Mouse (Mus musculus): ENCODE measurements around the gene Elovl5. TPM values are rescaled to one million over a fixed set of nuclear protein-coding genes. Genes with fewer than 3 reads are reported as not detected.

Gene Elovl5
- total and polyA plus RNA-seq, 2 experiments from 2014 or later = 48.4 to 53.3 TPM

DNA sequence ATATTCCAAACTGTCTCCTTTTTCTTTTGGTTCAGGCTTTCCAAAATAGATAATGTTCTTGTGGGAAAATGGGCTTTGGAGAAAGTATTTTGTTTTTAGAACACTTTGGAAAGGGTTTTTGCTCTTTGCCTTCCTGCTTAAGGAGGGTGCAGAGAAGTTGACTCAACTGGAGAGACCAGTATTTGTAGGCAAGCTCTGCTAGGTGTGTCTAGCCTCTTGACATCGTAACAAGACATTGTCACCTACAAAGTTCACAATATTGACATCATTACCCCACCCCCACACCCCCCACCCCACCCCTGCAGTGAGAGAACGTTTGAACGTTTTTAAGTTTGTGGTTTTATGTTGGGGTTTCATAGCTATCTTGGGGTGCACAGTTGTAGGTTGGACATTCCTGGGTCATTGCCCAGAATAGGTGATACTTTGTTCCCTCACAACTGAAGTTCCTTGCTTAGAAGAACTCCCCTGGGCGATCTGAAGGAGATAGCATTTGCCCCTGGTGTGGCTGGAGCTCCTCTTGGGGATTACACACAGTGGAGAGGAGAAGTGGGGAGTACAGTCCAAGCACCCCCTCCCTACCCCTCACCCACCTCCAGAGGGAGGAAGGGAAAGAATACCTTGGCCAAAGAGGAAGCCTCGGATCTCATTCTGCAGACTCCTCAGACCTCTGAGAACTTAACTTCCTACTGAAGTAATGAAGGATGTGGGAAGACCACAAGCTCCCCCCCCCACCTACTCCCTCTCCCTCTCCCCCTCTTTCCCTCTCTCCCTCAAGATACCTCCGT lies 48.8 kb downstream of the Elovl5 start:
- 79% methylated on average over 6 of the region's 6 CpGs for WGBS
- H3K9ac ChIP-seq (replicated peaks; ENCODE audit: low read depth, low read length) = no peak overlapping the region
- H3K4me2 ChIP-seq (ENCODE audit: low read depth, low read length) = no peak overlapping the region
- no peaks in the 10 kb centered on the region for H3K9me3 ChIP-seq (replicated peaks; ENCODE audit: control insufficient read depth, low read length)
- peaks cover 17% of the 10 kb centered on the region for H3K36me3 ChIP-seq (replicated peaks; ENCODE audit: control insufficient read depth, insufficient read depth, low read length)
- TF ChIP-seq CTCF (IDR thresholded peaks at IDR 0.05; ENCODE audit: low read depth) (no peak), EP300 (IDR thresholded peaks at IDR 0.05; ENCODE audit: low read depth) (no peak)
- 0 out of 2 replicates have a peak, but pooled peaks cover 8% of the 10 kb centered on the region for H3K4me1 ChIP-seq (ENCODE audit: control insufficient read depth, insufficient read depth)
- DNase-seq (ENCODE audit: low spot score) (no peak), ATAC-seq (ENCODE audit: insufficient read depth, low read depth) (no peak)
- H3K27me3 ChIP-seq (ENCODE audit: control insufficient read depth, insufficient read depth, low read length) = no peaks in the 10 kb centered on the region
- no peak overlapping the region for H3K27ac ChIP-seq (ENCODE audit: low read depth)
- no peak overlapping the region for H3K4me3 ChIP-seq (ENCODE audit: low read depth, low read length)

DNA sequence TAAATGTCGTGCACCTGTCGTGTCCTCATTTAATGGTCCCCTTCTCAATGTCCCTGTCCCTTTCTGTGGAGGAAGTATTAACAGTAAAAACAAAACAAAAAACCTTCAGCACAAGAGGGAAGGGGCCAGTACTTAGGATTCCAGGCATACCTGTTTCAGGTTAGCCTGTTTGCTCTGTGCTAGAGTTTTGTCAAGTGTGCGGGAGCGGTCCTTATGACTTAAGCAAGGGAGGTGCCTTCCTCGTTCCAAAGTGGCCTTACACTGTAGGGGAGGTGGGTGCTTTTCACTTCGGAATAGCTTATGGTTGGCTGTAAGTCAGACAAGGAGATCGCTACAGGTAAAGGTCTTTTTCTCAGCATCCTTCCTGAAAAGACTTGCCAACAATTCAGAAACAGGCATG lies 49.7 kb downstream of the Elovl5 start:
- no peaks in the 10 kb centered on the region for H3K27me3 ChIP-seq (ENCODE audit: control insufficient read depth, insufficient read depth, low read length)
- H3K9me3 ChIP-seq (replicated peaks; ENCODE audit: control insufficient read depth, low read length) = no peaks in the 10 kb centered on the region
- 87% methylated on average over 7 of the region's 7 CpGs for WGBS
- H3K27ac ChIP-seq (ENCODE audit: low read depth) = no peak overlapping the region
- TF ChIP-seq CTCF (IDR thresholded peaks at IDR 0.05; ENCODE audit: low read depth) = no peak
- TF ChIP-seq EP300 (IDR thresholded peaks at IDR 0.05; ENCODE audit: low read depth) = no peak
- no peak overlapping the region for H3K4me3 ChIP-seq (ENCODE audit: low read depth, low read length)
- H3K4me1 ChIP-seq (ENCODE audit: control insufficient read depth, insufficient read depth) = 0 out of 2 replicates have a peak, but pooled peaks cover 8% of the 10 kb centered on the region
- H3K36me3 ChIP-seq (replicated peaks; ENCODE audit: control insufficient read depth, insufficient read depth, low read length) = peaks cover 8% of the 10 kb centered on the region; the same call in 1 of the 2 replicates
- DNase-seq (ENCODE audit: low spot score) (no peak), ATAC-seq (ENCODE audit: insufficient read depth, low read depth) (no peak)
- no peak overlapping the region for H3K9ac ChIP-seq (replicated peaks; ENCODE audit: low read depth, low read length)
- H3K4me2 ChIP-seq (ENCODE audit: low read depth, low read length) = no peak overlapping the region

DNA sequence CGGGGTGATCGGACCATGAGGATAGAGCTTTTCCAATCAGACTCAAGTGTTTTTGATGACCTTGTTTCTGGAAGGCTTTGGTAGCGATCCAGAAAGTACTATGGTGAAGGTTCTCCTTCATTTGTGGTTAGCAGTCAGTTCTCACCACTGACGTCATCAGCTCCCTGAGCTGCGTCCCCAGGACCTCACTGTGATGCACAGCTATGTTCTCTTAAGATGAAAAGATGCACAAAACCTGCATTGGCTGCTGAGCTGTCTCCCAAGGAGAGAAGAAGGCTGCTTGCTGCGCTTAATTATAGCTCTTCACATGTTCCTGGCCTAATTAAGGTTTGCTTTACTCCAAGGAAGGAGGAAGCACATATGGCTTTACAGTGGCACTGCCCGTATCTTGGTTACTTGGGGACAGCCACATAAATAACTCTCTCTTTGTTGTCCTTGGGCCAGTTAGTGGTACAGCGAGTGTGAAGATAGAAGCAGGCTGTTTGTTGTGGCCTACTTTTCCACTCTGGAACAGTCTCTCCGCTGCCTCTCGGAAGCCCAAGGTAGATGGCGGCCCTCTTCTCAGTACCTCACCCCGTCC lies 50.5 kb downstream of the Elovl5 start:
- Histone ChIP-seq H3K36me3 (replicated peaks; ENCODE audit: control insufficient read depth, insufficient read depth, low read length) (peaks cover 4% of the 10 kb centered on the region; the same call in 1 of the 2 replicates), H3K9me3 (replicated peaks; ENCODE audit: control insufficient read depth, low read length) (no peaks in the 10 kb centered on the region), H3K27me3 (ENCODE audit: control insufficient read depth, insufficient read depth, low read length) (no peaks in the 10 kb centered on the region), H3K9ac (replicated peaks; ENCODE audit: low read depth, low read length) (no peak overlapping the region), H3K4me3 (ENCODE audit: low read depth, low read length) (no peak overlapping the region), H3K4me2 (ENCODE audit: low read depth, low read length) (no peak overlapping the region), H3K4me1 (ENCODE audit: control insufficient read depth, insufficient read depth) (0 out of 2 replicates have a peak, but pooled peaks cover 8% of the 10 kb centered on the region), H3K27ac (ENCODE audit: low read depth) (no peak overlapping the region)
- TF ChIP-seq CTCF (IDR thresholded peaks at IDR 0.05; ENCODE audit: low read depth) (no peak), EP300 (IDR thresholded peaks at IDR 0.05; ENCODE audit: low read depth) (no peak)
- ATAC-seq (ENCODE audit: insufficient read depth, low read depth) (no peak), DNase-seq (ENCODE audit: low spot score) (no peak)
- 88% methylated on average over 12 of the region's 12 CpGs for WGBS

DNA sequence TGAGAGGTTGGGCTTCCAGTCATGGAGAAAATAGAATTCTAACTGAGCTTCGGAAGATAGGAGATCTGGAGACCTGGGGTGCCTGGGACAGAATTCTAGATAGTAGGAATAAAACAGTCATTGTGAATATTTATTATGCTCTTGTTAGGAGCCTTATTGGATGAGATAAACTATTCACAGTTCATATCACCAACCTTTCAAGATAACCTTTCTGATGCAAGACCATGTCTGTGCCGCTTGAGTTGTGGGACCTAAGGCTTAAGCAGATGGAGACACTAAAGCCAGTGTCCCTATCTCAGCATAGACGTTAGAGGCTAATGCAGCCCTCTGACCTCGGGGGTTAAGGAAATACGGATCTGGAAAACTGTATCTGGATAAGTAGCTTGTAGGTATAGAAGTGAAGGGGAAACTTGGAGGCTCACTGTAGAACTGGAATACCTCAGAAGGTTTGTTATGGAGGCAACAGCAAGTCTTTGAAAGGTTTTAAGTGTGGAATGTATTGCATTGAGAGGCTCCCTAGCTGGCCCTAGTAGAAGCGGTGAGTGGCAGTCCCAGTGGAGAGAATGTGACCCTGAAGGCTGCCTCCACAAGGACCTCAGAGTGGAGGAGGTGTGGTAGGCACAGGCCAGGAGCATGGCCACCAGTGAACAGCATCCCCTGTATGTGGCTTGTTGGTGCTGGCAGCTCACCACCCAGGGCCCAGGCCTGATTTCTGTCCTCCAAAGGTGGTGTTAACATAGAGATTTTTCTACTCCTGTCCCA lies 52.2 kb downstream of the Elovl5 start:
- 57% methylated on average over 6 of the region's 6 CpGs for WGBS
- Histone ChIP-seq H3K4me3 (ENCODE audit: low read depth, low read length) (no peak overlapping the region), H3K4me1 (ENCODE audit: control insufficient read depth, insufficient read depth) (0 out of 2 replicates have a peak, but pooled peaks cover 4% of the 10 kb centered on the region), H3K27ac (ENCODE audit: low read depth) (no peak overlapping the region), H3K9me3 (replicated peaks; ENCODE audit: control insufficient read depth, low read length) (no peaks in the 10 kb centered on the region), H3K27me3 (ENCODE audit: control insufficient read depth, insufficient read depth, low read length) (no peaks in the 10 kb centered on the region), H3K9ac (replicated peaks; ENCODE audit: low read depth, low read length) (no peak overlapping the region), H3K36me3 (replicated peaks; ENCODE audit: control insufficient read depth, insufficient read depth, low read length) (peaks cover 4% of the 10 kb centered on the region; the same call in 1 of the 2 replicates), H3K4me2 (ENCODE audit: low read depth, low read length) (no peak overlapping the region)
- peak; percentile 67; the same call in 1 of the 2 replicates for ATAC-seq (ENCODE audit: insufficient read depth, low read depth)
- DNase-seq (ENCODE audit: low spot score) = peak; percentile 40
- TF ChIP-seq EP300 (IDR thresholded peaks at IDR 0.05; ENCODE audit: low read depth) (no peak), CTCF (IDR thresholded peaks at IDR 0.05; ENCODE audit: low read depth) (peak; percentile 9; the same call in 1 of the 2 replicates)

DNA sequence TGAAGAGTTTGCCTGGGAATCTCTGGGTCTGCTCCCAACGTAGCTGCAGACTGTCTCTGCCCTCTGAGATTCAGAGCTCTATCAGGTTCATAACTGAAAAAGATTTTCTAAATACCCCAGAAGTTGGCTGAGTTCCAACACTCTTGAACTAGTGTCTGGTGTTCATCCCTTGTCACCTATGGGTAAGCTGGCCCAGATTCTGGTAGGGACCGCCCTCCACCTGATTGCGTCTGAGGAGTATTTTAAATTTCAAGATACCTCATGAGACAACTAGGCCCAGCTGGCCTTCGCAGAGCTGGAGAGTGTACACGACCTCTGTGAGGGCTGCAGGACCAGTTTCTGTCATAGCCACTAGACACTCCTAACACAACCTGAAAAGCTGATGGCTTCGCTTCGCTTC lies 61.8 kb downstream of the Elovl5 start:
- TF ChIP-seq CTCF (IDR thresholded peaks at IDR 0.05; ENCODE audit: low read depth) (no peak), EP300 (IDR thresholded peaks at IDR 0.05; ENCODE audit: low read depth) (0 out of 2 replicates have a peak, but pooled peaks have one; percentile 32)
- Histone ChIP-seq H3K4me3 (ENCODE audit: low read depth, low read length) (no peak overlapping the region), H3K36me3 (replicated peaks; ENCODE audit: control insufficient read depth, insufficient read depth, low read length) (peaks cover 68% of the 10 kb centered on the region), H3K4me2 (ENCODE audit: low read depth, low read length) (no peak overlapping the region), H3K9ac (replicated peaks; ENCODE audit: low read depth, low read length) (no peak overlapping the region), H3K4me1 (ENCODE audit: control insufficient read depth, insufficient read depth) (no peaks in the 10 kb centered on the region; the same call in 1 of the 2 replicates), H3K27ac (ENCODE audit: low read depth) (no peak overlapping the region), H3K27me3 (ENCODE audit: control insufficient read depth, insufficient read depth, low read length) (no peaks in the 10 kb centered on the region), H3K9me3 (replicated peaks; ENCODE audit: control insufficient read depth, low read length) (no peaks in the 10 kb centered on the region)
- peak; percentile 55 for ATAC-seq (ENCODE audit: insufficient read depth, low read depth)
- 54% methylated on average over 7 of the region's 7 CpGs for WGBS
- DNase-seq (ENCODE audit: low spot score) = peak; percentile 30
